Mouse (Mus musculus) neural tube, embryonic 12.5 days (tissue): ENCODE data around the gene Hmgn2. TPM values are rescaled to one million over a fixed set of nuclear protein-coding genes. Genes with fewer than 3 reads are reported as not detected.
"Not testable (repeated sequence)": the region's sequence is repeated elsewhere in the genome, so short reads cannot be mapped to it uniquely, and the experiment has no call there.

Experiments used
- ATAC-seq: fragments of 200-750 bp; cut with Nextera tagmentation; 2 replicates; pipeline ENCODE4 v1.8.0; 2017; ENCODE audit warnings: low read depth, mild to moderate bottlenecking, moderate TSS enrichment, moderate library complexity; ENCODE audit not compliant: low FRiP score
- H3K27ac ChIP-seq: fragments of 300-500 bp; sonication (generic); 2 replicates; pipeline ENCODE4 v1.5.1; 2016
- H3K27me3 ChIP-seq: fragments of 300-500 bp; sonication (generic); replicated peaks from 2 replicates; pipeline ENCODE4 v1.6.1; 2016; ENCODE audit warnings: mild to moderate bottlenecking
- H3K36me3 ChIP-seq: fragments of 300-500 bp; sonication (generic); 2 replicates; pipeline ENCODE4 v1.6.1; 2016; ENCODE audit warnings: mild to moderate bottlenecking
- H3K4me1 ChIP-seq: fragments of 300-500 bp; sonication (generic); 2 replicates; pipeline ENCODE4 v1.6.1; 2016
- H3K4me2 ChIP-seq: fragments of 300-500 bp; sonication (generic); replicated peaks from 2 replicates; pipeline ENCODE4 v1.6.1; 2016; ENCODE audit warnings: mild to moderate bottlenecking
- H3K4me3 ChIP-seq: fragments of 300-500 bp; sonication (generic); 2 replicates; pipeline ENCODE4 v1.5.1; 2016
- H3K9ac ChIP-seq: fragments of 300-500 bp; sonication (generic); 2 replicates; pipeline ENCODE4 v1.6.1; 2016; ENCODE audit warnings: mild to moderate bottlenecking
- H3K9me3 ChIP-seq: fragments of 300-500 bp; sonication (generic); 2 replicates; pipeline ENCODE4 v1.6.1; 2016; ENCODE audit warnings: mild to moderate bottlenecking
- WGBS: fragments of 180-500 bp; shearing (Covaris S2); methylation state at CpG from one replicate; pipeline ENCODE4 v1.1.7; 2016; 5-methylcytosine and 5-hydroxymethylcytosine counted together
- polyA plus RNA-seq: library from polyadenylated mRNA; unstranded; fragments of >200 nt; fragmentation: Nextera tagmentation; extraction: Ambion mirVana; gene quantifications from 2 replicates; pipeline ENCODE4 v1.2.1, GENCODE M21; 2016

Hmgn2 gene
- polyA plus RNA-seq, 1 experiment from 2014 or later: 2,314 TPM

DNA sequence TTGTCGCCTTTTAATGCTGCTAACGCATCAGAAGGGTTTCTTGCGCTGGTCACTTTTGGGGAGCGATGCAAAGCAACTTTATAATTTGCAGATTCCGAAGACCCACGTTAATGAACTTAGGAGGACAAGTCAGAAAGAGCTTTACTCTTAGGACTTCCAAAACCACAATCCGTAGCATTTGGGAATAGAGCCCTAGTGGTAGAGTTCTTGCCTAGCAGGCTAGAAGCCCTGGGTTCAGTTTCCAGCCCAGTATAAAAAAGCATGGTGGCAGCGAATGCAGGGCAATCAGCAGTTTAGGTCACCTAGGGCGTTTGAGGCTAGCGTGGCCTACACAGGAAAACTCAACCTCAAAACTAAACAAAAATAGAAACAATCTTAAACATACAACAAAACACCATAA, 33.3 kb upstream of the Hmgn2 start:
- WGBS: 32% methylated on average over 10 of the region's 10 CpGs

DNA sequence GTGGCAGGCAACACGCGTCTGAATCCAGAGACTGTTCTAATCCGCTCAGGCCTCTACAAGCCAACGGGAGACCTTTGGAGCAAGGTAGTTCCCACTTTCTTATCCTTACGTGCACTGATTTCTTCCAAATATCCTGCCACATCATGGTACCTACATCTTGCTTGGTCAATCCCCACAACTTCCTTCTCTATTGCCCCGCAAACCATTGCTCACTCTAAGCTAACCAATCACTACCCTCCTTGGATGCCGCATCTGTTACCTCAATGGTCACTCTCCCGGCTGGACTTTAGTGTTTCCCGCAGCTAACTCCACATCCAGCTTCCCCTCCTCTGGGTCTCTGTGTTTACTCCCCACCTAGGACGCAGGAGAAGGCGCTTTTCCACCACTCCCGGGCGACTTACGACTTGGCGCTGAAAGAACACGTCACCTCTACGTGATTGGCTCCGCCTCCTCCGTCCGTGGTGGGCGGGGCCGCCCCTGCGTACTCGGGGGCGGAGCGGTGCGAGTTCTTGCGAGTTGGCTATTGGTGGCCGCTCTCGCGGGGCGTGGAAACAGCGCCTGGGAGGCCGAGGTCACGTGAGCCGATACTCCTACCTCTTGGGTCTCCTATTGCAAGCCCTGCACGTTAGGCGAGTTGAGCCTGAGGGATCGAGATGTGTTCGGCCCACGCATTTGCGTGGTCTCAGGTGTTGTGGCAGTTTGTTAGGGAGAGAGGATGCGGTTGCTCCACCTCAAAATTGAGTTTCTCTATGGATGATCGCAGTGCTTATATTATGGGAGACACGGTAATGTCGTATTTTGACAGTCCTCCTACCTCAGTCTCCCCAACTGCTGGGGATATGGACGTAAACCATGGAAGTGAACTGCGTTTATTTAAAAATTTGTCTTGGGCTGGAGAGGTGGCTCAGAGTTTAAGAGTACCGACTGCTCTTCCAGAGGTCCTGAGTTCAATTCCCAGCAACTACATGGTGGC, 32.3 kb upstream of the Hmgn2 start, which contains the start of gene Dhdds:
Gene Dhdds (minus strand): TSS at position 453 of the 973 bp plus-strand sequence.
- WGBS: 2% methylated on average over 49 of the region's 49 CpGs
- H3K27me3 ChIP-seq: no peaks in the 10 kb centered on the region
- H3K9me3 ChIP-seq: no peaks in the 10 kb centered on the region
- H3K36me3 ChIP-seq: peaks cover 7% of the 10 kb centered on the region; the same call in 1 of the 2 replicates
- ATAC-seq: peak; percentile 99
- no peak within 1 kb of the TSS for H3K27ac ChIP-seq
- H3K4me1 ChIP-seq: peaks cover 9% of the 10 kb centered on the region
- H3K4me3 ChIP-seq: peak within 1 kb of the TSS; percentile 50
- H3K9ac ChIP-seq: peak within 1 kb of the TSS; percentile 70
- peak within 1 kb of the TSS; percentile 90 for H3K4me2 ChIP-seq

More for the DNA sequence above, 33.3 kb upstream of the Hmgn2 start:
- Histone ChIP-seq H3K9me3 (no peaks in the 10 kb centered on the region), H3K9ac (no peak overlapping the region), H3K4me3 (no peak overlapping the region), H3K4me1 (peaks cover 9% of the 10 kb centered on the region), H3K36me3 (no peaks in the 10 kb centered on the region), H3K27ac (no peak overlapping the region), H3K27me3 (no peaks in the 10 kb centered on the region), H3K4me2 (peak overlapping the region; percentile 90; the same call in 1 of the 2 replicates)
- ATAC-seq: no peak

DNA sequence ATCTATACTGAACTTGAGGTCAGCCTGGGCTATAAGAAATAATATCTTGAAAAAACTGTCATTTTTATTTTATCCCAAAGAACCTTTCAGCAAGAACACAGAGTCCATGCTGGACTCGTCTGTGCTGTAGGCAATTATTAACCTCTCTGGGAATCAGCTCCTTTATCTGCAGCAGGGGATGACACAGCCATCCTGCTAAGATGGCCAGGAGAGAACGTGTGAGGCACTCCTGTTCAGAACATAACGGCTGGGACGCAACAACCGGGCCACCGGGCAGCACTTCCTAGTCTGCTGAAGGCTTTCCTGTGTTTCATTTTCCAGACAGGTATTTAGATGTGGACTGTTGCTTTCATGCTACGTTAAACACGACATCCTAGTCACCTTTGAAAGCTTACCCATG, 26.2 kb upstream of the Hmgn2 start:
- Histone ChIP-seq H3K36me3 (peaks cover 56% of the 10 kb centered on the region), H3K9ac (no peak overlapping the region), H3K4me2 (no peak overlapping the region), H3K9me3 (no peaks in the 10 kb centered on the region), H3K4me1 (peaks cover 3% of the 10 kb centered on the region), H3K4me3 (no peak overlapping the region), H3K27ac (no peak overlapping the region), H3K27me3 (no peaks in the 10 kb centered on the region)
- WGBS: 89% methylated on average over 8 of the region's 8 CpGs
- no peak for ATAC-seq

DNA sequence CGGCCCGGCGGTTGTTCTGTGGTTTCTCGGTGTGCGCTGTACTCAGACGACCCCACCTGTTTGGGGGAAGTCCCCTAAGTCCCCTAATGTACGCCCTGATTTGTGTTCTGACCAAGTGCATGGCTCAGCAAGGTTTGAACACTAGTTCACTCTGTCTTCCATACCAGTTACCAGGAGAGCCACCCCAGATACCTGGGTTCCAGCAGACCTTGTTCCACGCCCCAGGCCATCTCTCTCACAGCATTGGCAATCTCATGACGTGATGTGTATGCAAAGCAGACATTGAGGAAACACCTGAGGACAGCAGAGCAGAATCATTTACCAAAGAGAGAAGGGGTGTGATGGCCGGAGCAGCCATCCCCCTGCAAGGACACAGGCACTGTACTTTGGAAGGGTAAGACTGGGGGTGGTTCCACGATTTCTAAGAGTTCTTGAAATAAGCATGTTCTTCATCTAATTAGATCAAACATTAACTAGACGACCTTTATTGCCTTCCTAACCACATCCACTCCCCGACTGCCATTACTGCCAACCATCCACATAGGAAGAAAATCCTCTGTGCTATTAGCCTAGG, 22.7 kb upstream of the Hmgn2 start:
- no peak for ATAC-seq
- H3K9ac ChIP-seq: no peak overlapping the region
- H3K4me1 ChIP-seq: no peaks in the 10 kb centered on the region
- no peaks in the 10 kb centered on the region for H3K9me3 ChIP-seq
- H3K36me3 ChIP-seq: peaks cover 77% of the 10 kb centered on the region
- no peak overlapping the region for H3K4me3 ChIP-seq
- WGBS: 88% methylated on average over 13 of the region's 13 CpGs
- H3K27me3 ChIP-seq: no peaks in the 10 kb centered on the region
- no peak overlapping the region for H3K4me2 ChIP-seq
- H3K27ac ChIP-seq: no peak overlapping the region

DNA sequence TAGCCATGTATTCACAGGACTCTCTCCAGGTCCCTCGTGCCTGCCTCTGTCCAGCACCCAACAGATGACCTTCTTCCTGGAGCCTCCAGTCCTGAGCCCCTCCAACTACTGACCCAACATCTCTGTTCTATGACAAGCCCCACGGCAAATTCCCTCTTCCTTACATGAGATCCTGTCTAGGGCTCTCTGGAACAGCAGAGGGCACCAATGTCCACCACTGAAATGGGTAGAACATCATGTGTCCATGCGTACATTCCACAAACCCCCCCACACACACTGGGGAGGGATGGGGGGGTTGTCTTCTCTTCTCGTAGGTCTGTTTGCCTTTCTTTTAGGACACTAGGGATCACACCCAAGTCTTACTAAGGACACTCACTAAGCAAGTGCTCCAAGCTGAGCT, 21.6 kb upstream of the Hmgn2 start:
- 68% methylated on average over 4 of the region's 4 CpGs for WGBS

DNA sequence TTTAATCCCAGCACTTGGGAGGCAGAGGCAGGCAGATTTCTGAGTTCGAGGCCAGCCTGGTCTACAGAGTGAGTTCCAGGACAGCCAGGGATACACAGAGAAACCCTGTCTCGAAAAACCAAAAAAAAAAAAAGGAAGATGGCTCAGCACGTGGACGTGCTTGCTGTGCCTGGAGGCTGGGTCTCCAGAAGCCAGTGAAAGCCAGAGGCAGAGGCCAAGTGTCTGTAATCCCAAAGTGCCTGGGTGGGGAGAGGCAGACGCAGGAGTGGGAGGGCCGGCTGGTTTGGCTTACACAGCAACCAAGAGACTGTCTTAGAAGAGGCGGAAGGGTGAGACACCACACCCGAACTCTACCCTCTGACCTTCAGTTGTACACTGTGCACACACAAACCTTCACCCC, 19.8 kb upstream of the Hmgn2 start:
- not testable (repeated sequence) for H3K4me2 ChIP-seq, H3K4me1 ChIP-seq, ATAC-seq, H3K27me3 ChIP-seq, H3K27ac ChIP-seq, H3K4me3 ChIP-seq, H3K9ac ChIP-seq, H3K9me3 ChIP-seq
- peaks cover 52% of the 10 kb centered on the region for H3K36me3 ChIP-seq
- WGBS: 93% methylated on average over 8 of the region's 8 CpGs

More for the DNA sequence above, 21.6 kb upstream of the Hmgn2 start:
- no peak overlapping the region for H3K9ac ChIP-seq
- H3K4me1 ChIP-seq: no peaks in the 10 kb centered on the region
- no peaks in the 10 kb centered on the region for H3K27me3 ChIP-seq
- peaks cover 68% of the 10 kb centered on the region for H3K36me3 ChIP-seq
- no peak overlapping the region for H3K4me3 ChIP-seq
- no peak for ATAC-seq
- H3K4me2 ChIP-seq: no peak overlapping the region
- H3K9me3 ChIP-seq: no peaks in the 10 kb centered on the region
- H3K27ac ChIP-seq: no peak overlapping the region

DNA sequence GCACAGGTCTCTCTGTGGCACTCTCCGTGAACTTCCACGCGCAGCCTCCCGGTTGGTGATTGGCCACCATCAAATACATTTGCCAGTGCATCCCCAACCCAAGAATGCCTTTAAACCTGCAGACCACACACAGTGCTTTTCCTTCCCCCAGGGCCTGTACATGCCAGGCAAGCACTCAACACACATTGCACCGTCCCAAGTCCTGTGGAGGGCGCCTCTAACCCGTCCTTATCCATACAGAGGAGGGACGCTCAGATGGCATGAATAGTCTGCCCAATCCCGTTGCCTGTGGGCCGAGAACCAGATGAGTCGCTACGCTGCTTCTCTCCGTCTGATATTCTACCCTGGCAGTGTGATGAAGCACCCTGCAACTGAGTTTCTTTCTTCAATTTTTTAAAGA, 14.5 kb upstream of the Hmgn2 start:
- H3K36me3 ChIP-seq: peaks cover 46% of the 10 kb centered on the region

DNA sequence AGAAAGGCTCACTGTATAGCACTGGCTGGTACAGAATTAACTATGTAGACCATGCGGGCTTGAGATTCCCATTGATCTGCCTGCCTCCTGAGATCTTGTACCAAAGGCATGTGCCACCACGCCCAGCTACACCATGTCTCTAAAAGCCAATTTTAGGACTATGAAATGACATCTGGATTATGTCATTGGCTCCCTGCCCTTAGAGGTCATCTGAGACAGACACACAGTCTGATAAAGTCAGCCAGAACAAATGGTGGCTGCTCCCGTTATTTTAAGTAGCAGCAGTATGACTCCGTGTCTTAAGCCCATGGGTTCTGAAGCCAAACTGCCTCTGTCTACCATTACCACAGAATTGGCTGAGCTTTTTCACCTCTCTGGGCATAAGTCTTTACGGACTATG, 12.0 kb upstream of the Hmgn2 start:
- no peak overlapping the region for H3K27ac ChIP-seq
- no peak for ATAC-seq
- H3K9me3 ChIP-seq: no peaks in the 10 kb centered on the region
- no peak overlapping the region for H3K9ac ChIP-seq
- H3K4me2 ChIP-seq: no peak overlapping the region
- no peaks in the 10 kb centered on the region for H3K27me3 ChIP-seq
- no peaks in the 10 kb centered on the region for H3K4me1 ChIP-seq
- 87% methylated on average over 5 of the region's 5 CpGs for WGBS
- H3K36me3 ChIP-seq: peaks cover 44% of the 10 kb centered on the region
- H3K4me3 ChIP-seq: no peak overlapping the region

More for the DNA sequence above, 14.5 kb upstream of the Hmgn2 start:
- H3K9ac ChIP-seq: no peak overlapping the region
- H3K4me3 ChIP-seq: no peak overlapping the region
- H3K27me3 ChIP-seq: no peaks in the 10 kb centered on the region
- no peak for ATAC-seq
- no peak overlapping the region for H3K4me2 ChIP-seq
- 79% methylated on average over 13 of the region's 13 CpGs for WGBS
- no peaks in the 10 kb centered on the region for H3K9me3 ChIP-seq
- H3K4me1 ChIP-seq: no peaks in the 10 kb centered on the region
- H3K27ac ChIP-seq: no peak overlapping the region

DNA sequence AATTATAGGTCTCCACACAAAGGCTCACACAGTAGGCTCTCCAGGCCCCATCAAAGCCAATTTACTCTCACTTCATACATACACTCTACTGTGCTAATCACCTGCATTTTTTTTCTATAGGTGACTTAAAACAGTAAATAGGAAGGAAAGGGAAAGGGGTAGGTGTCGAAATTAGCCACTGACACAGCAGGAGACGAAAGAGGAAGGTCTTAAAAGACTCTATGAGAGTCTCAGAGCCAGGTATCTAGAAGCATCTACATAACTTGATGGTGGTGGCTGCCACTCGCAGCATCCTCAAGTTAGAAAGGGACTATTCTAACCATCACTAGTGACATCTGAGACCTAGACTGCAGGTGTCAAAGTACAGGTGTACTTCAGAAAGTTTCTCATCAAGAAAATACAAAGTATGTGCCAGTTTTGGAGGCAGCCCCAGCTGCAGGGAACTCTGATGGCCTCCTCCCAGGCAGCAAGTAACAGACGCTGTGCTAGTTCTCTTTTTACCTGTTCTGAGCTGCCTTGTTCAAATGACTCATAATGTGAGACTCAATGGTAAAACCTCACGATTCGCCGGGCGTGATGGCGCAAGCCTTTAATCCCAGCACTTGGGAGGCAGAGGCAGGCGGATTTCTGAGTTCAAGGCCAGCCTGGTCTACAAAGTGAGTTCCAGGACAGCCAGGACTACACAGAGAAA, 9.7 kb upstream of the Hmgn2 start:
- Histone ChIP-seq H3K4me3 (no peak overlapping the region), H3K9me3 (no peaks in the 10 kb centered on the region), H3K4me2 (no peak overlapping the region), H3K27me3 (no peaks in the 10 kb centered on the region), H3K4me1 (no peaks in the 10 kb centered on the region), H3K36me3 (peaks cover 44% of the 10 kb centered on the region), H3K9ac (no peak overlapping the region), H3K27ac (no peak overlapping the region)
- WGBS: 94% methylated on average over 10 of the region's 10 CpGs
- ATAC-seq: no peak

DNA sequence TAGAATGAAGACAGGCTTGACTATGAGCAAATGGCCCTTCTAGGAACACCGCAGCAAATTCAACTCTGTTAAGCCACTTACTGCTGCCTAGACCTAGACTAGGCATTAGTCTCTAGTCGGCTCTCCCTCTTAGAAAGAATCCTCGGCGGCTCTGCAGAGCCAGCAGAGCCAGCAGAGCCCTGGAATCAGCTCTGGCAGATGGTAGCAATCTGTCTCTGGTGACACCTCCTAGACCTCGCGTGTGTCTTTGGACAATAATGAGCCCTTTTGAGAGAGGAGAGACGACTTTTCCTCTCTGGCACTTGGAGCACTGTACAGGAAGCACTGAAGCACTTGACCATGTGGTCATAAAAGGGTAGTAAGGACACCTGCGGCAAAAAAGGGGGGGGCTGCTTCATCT, 3.3 kb upstream of the Hmgn2 start:
- WGBS: 51% methylated on average over 8 of the region's 8 CpGs
- H3K27ac ChIP-seq: no peak overlapping the region
- H3K36me3 ChIP-seq: peaks cover 5% of the 10 kb centered on the region; the same call in 1 of the 2 replicates
- no peak overlapping the region for H3K4me2 ChIP-seq
- no peaks in the 10 kb centered on the region for H3K9me3 ChIP-seq
- H3K4me1 ChIP-seq: peaks cover 25% of the 10 kb centered on the region
- H3K4me3 ChIP-seq: no peak overlapping the region
- H3K27me3 ChIP-seq: no peaks in the 10 kb centered on the region
- no peak overlapping the region for H3K9ac ChIP-seq
- no peak for ATAC-seq

DNA sequence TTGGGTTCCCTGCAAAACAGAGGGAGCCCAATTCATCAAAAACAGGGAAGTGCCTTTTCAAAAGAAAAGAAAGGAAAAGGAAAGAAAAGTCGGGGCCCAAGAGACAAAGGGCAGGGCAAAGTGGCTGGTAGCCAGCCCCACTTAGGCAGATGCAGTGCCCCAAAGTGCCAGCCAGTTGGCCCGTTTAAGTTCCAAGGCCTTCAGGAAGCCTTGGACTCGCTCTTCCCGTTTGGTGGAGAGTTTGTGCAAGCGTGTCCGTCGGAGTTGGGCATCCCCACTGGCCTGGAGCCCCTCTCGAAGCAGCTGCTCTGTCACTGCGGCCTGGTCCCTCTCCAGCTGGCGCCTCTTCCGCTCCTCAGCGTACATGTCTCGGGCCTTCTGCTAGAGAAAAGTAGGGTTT, 2.4 kb upstream of the Hmgn2 start:
- H3K9ac ChIP-seq: no peak overlapping the region
- WGBS: 80% methylated on average over 13 of the region's 13 CpGs
- no peak overlapping the region for H3K27ac ChIP-seq
- no peaks in the 10 kb centered on the region for H3K27me3 ChIP-seq
- H3K4me2 ChIP-seq: no peak overlapping the region
- no peak for ATAC-seq
- no peaks in the 10 kb centered on the region for H3K9me3 ChIP-seq
- peaks cover 8% of the 10 kb centered on the region for H3K36me3 ChIP-seq
- peaks cover 33% of the 10 kb centered on the region for H3K4me1 ChIP-seq
- no peak overlapping the region for H3K4me3 ChIP-seq

DNA sequence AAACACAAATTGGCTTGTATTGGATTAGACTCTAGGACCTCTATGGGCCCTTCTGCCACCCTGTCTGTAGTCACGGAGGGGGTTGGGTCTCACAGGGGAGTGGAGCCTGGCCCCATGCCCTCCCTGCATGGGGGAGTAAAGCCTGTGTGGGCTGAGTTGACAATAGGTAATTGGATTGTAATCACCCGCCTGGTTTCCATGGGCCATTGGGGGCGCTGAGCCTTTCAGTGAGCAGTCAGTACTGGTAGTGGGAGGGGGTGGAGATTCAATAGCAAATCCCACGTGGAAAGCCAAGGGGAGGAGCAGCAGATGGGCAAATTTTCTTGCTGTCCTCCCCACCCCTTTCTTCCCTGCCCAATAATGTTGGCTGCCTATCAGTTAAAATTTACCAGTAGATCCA, 1.7 kb upstream of the Hmgn2 start:
- ATAC-seq: no peak
- Histone ChIP-seq H3K9me3 (no peaks in the 10 kb centered on the region), H3K9ac (no peak overlapping the region), H3K4me1 (peaks cover 38% of the 10 kb centered on the region), H3K27me3 (no peaks in the 10 kb centered on the region), H3K4me2 (no peak overlapping the region), H3K27ac (no peak overlapping the region), H3K4me3 (no peak overlapping the region), H3K36me3 (peaks cover 12% of the 10 kb centered on the region)
- WGBS: 13% methylated on average over 4 of the region's 4 CpGs
